Mouse (Mus musculus): ENCODE measurements at regions not wholly inside any gene's neighbourhood (a gene's known extent, or its start where the extent isn't known, plus 50 kb on each side); places are given as distances from the start of the nearest gene placed in this dataset.

DNA sequence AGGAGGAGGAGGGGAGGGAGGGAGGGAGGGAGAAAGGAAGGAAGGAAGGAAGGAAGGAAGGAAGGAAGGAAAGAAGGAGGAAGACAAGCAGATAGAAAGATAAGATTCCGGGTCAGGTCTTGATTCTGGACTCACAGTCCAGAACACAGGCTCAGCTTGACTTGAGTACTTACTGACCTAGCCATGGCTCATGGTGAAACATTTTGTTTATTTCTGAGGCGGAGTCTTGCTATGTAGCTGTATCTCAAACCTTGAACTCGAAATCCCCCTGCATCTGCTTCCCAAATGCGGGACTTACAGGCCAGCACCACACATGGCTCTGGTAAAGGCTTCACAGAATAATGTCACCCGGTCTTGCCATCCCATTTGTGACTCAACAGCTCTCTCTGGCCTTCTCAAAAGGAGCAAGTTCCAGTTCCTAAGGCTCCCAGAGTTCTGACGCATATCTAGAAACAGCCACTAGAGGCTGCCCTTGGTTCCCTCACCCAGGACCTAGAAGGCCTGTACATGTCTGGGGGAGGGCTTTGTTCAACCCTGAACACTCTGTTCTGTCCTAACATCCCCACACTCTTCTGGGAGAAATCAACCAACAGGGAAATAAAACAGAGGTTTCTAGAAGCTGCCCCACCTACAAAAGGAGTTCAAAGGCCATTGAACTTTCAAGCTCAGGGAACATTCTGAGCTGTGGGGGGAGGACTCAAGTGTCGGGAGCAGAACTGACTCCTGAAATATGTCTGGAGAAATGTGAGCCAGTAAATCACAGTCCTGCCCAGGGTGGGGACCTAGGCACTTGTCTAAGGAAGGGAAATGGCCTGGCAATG, 56.2 kb upstream of the Akap13 start:
- DNase-seq (ENCODE audit: extremely low spot score in 1 of 2, low spot score in 1 of 2) = peak in 1 of 2 experiments; percentile 29

DNA sequence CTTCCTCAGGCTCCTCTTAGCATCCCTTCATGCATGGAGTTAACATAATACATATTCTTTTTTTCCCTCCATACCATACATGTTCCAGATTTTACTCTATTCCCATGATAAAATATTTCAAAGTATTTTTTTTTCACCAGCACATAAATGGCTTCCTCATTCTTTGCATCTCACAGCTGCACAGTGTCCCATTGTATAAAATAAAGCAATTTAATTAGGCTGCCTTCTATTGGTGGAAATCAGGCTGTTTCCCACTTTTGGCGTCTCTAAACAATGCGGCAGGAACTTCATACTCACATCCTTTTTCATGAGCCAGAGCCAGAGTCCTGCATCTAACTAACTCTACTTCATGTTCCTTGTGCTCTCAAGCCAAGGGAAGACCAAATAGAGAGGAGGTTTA, 54.9 kb upstream of the Akap13 start:
- DNase-seq (ENCODE audit: extremely low spot score in 1 of 2, low spot score in 1 of 2) = no peak

DNA sequence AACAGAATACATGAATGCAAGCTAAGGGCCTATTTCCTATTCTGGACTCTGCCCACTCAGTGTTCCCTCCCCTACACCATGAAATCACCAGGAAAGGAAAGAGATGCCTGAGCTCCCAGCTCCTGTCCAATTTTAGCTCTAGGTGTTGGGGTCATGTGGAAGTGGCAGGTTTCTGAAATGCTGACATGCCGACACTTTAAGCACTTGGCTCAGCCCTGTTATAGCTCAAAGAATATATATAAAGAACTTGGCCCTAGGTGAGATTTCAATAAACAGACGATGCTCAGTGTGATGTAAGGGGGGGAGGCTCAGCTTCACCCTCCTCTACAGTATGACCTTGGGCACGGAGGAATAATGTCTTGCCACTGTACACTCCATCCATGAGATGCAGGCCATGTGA, 50.4 kb upstream of the Akap13 start:
- DNase-seq (ENCODE audit: extremely low spot score in 1 of 2, low spot score in 1 of 2) = no peak
